Mouse (Mus musculus) ovary, postnatal 10 days (tissue): ENCODE measurements around the gene Hoxa7.

Experiments used
- DNase-seq: peaks from one replicate; pipeline ENCODE4 v3.0.0; 2022; ENCODE audit warnings: low spot score

Gene Hoxa7

DNA sequence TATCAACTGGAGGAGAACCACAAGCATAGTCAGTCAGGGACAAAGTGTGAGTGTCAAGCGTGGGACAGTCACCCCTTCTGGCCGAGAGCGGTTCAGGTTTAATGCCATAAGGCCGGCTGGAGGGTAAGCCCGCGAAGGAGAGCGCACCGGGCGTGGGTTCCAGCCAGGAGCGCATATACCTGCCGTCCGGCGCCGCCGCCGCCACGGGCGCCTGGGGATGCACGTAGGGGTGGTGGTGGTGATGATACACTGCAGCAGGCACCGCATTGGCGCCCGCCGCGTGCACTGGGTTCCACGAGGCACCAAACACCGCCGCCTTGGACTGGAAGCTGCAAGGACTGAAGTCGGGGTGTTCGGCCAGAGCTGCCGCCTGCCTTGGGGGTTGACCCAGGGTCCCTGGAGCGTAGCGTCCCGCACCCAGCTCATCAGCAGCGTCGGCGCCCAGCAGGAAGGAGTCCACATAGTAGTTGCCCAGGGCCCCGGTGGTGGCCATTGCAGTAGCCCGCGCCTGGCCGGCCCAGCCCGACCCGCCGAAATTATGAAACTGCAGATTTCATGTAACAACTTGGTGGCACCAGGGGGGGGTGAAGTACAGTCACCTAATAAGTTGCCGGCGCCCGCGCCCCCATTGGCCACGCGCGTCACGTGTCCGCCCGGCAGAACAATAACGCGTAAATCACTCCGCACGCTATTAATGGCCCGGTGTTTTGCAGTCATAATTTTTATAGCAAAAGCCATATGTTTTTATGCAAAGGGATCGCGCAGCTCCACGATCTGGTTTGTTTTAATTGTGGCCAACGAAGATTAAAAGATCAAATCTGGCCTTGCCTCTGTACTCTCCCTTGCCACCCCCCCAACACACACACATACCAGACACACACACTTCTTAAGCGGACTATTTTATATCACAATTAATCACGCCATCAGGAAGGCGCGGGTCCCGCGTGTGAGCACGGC, 4.2 kb upstream of the Hoxa7 start:
- DNase-seq, result no peak

DNA sequence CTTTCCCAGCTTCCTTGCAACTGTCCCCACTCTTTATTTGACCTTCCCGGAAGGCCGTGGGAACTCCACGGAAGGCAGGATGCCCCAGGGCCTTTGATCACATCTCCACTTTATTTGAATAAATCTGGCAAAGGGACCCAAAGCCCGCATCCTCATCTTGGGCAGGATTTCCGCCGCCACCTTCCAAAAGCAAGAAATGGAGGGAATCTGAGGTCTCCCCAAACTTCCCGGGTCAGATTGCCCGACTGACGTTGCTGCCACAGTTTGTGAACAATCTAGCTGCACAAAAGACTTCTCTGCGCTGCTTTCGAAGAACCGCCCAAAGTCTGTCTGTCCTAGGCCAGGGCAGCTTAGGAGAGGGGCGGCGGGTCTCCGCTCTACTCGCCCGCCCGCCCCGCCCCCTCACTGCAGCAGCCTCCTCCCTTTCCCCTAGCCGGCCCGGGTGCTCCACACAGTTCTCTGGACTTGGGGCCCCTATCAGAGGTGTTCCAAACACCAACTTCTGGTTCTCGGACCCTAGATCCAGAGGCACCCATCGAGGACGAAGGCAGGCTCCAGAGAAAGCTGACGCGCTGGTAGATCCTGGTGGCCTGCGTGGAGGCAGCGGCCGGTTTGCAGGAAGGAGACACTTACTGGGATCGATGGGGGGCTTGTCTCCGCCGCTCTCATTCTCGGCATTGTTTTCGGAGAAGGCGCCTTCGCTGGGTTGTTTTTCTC, 3.4 kb upstream of the Hoxa7 start:
- DNase-seq, result no peak

DNA sequence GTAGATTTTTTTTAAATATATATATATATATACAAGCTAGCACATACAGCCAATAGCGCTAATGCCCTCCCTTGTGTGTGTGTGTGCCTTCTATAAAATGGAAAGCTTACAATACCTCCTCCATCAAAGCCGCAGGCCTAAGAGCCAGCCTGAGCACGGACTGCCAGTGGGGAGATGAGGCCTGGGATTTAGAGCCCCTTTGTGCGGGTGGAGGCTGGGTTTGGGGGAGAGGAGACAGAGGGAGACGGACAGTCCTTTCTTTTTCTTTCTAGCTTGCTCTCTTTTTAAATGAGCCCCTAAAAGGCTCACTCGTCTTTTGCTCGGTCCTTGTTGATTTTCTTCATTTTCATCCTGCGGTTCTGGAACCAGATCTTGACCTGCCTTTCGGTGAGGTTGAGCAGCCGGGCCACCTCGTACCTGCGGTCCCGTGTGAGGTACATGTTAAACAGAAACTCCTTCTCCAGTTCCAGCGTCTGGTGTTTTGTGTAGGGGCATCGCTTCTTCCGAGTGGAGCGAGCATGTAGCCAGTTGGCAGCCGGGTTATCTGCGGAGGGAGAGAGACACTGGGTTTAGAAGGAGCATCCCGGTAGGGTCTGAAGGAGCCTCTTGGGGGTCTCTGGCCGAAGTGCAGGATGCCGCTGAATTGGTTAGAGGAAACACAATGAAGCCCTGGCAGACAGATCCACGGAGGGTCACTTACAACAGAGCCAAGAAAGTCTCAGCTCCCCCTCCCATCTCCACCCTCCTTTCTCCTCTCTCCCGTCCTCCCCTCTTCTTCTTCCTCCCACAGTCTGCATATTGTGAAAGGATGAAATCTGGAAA, 2.5 kb upstream of the Hoxa7 start:
- DNase-seq, result no peak

DNA sequence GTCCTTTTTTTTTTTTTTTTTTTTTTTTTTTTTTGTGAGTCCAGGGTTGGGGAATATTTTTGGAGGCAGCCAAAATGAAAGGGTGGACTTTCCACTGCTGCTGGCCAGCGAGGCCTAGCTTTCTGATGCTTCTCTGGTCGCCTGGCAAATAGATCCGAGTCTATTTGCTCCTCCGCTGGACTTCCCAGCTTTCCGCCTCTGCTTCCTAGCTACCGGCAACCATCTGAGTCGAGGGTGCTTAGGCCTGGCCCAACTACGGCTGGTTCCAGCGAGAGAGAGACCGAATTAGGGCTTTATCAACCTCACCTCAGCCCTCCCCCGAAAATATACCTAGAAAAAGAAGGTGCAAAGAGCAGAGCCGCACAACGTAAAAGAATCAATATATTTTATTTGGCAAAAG, 1.1 kb upstream of the Hoxa7 start:
- DNase-seq, result no peak

DNA sequence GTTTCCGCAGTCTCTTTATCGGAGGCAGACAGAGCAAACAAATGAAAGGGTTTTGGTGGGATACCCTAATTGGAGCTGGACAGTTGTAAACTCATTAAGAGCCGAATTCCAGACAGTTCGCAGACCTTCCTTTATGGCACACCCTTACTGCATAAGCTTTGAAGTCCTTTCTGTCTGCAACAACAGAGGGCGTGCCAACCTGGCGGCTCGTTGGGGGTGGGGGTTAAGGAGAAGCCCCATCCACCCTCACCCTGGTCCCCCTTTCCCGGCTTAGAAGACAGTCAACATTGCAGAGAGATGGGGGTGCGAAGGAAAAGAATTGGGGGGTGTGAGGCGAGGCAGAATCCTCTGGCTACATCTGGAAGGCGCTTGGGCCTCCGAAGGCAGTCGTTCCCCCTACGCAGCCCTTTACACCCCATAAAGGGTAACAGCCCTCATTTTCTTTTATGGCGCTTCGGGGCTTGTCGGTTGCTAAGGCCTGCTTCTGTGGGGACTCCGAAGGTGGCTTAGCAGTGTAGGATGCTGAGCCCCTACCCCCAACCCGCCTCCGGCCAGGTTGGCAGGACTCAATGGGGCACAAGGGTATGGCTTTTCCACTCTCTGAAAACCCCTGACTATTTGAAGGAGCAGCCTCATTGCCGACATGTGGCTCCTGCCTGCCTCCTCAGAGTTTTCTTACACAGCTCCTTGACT, 485 bp upstream of the Hoxa7 start:
- no peak for DNase-seq

DNA sequence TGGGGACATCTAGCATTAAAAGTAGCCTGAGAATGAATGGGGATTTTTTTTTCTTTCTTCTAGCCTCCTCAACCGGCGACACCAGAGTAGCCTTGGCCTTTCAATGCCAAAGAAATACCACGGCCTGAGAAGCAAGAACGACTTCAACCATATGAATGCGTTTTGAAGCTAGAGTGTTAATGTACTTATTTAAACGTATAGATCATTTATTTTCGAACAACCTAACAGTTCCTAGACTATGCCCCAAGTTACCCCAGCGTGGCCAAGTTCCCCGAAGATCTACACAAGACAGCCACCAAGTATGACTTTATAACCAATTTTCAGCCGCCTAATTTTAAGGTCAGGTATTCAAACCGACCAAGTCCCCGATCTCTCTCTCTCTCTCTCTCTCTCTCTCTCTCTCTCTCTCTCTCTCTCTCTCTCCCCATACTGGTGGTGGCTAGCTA, 766 bp downstream of the Hoxa7 start:
- DNase-seq, result no peak

DNA sequence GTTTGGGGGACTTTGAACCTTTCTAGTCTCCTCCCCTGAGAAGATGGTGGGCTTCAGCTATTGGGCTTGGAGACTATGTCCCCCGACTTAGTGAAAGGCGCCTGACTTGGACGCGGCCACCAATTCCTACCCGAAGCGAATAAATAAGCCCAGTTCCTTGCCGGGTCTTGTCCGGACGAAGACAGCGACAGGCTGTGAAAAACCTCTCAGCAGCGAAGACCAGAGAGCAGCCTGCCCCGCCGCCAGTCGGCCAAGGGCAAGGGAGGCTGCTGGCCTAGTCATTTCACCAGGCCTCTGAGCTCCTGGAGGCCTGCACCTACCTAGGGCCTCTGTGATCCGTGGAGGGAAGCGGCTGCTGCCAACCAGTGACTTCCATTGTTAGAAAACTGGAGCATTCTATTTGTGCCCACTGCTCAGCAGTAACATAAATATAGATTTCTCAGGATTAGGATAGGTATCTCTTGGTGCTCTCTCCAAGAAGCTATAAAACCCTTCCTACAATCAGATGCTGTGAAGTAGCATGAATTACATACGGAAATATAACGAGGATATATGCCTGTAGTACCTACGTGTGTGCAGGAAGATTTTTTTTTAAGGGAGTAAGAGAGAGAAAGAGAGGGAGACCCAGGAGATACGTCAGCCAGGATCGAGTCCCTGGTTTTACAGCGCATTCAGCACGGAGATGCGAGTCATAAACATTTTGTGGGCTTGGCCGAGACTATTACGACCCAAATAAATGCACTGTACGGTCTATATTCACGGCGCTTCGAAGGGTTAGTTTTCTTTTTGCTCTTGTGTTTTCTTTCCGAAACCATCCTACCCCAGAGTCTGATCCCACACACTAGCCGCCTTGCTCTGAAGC, 1.4 kb downstream of the Hoxa7 start:
- no peak for DNase-seq

DNA sequence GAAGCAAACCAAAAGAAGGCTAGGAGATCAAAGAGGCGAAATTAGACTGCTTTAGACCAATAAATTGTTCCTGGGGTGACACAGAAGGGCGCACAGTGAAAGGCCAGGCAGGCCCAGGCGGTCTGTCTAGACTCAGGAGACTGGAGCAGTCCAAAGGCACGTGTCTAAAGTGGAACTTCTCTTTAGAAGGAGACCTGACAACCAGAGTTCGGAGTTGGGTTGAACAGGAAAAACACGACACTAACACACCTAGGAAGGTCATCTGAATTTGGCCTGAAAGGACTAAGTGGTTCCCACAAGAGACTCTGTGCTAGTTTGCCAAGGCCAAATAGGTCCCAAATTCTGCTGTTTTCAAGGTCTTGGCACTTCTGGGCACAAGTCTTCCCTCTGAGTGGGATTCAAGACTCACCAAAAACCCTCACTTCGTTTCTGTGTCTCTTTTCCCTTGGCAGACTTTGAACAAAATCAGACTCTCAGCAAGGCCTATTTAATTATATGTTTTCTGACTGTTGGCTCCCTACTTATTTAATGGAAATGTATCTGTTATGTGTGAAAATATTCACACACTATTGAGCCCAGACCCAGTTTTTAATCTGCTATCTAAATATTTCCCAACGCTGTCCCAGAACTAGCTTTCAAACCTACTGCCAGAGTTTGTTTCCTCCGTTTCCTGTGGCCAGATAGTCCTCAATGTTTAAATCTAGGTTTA, 2.3 kb downstream of the Hoxa7 start:
- DNase-seq, result no peak

DNA sequence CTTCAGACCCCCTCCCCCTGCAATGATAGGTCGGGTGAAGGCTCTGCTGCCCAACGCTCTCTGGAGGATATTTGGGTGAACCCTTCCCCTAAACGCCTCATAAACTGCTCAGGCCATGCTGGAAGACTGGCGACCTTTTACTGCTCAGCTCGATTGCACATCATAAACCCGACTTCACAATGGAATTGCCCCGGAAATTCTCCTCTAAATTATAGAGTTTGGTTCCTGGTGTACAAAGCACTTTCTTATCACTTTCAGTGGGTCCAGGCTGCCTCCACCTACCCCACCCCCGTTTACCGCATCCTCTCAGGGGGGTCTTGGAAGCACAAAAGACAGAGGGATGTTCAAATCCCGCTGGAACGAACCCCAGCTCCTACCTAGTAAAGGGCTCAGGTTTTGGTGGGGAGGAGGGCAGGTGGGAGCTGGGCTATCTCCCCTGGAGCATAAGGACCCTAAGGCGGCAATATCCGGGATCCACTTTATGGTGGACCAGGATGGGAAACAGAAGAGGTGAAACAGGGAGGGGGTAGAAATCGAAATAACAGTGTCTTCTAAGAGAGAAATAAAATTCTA, 2.9 kb downstream of the Hoxa7 start:
- no peak for DNase-seq

DNA sequence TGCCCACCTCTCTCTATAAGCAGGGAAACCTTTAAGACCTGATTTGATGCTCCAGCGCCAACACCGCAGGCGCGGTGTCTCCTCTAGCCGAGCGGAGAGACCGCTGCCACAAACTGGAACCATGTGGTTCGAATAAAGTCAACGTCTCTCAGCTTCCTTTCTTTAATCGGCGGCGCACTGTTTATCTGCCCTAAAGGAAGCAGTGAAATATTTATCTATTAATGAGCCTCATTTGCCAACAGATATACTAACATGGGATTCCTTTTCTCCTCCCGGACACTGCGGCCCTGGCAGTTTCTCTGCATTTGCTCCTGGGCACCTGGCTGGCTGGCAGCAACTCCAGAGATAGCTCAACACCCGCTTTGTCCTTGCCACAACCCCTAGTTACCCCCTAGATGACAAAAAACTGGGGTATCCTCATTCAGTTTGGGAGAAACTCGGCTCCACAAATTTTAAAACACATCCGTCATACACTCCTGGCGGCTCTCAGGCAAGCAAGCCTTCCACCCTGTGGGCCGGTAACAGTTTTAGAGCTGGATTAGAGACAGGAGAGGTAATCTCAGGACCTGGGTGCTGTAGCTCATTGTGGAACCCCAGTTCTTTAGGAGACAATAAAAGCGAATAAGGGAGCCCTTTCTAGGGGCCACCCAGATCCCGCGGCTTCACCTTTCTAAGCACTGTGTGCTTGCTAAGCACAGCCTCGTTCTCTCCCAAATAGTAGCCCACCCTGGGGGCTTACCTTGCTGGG, 3.6 kb downstream of the Hoxa7 start:
- peak; percentile 1 for DNase-seq

DNA sequence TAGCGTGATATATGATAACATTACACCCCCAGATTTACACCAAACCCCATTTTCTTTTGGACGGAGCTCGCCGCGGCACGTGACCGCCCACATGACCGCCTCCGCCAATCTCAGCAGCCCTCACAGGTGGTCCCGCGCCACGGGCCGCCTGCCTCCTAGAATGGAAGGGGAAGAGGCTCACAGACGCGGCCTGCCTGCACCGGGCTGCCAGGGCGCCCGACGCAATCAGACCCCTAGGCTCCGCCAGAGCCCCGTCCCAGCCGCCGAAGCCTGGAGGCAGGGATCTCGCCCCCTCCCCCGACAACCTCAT, 4.2 kb downstream of the Hoxa7 start:
- peak; percentile 55 for DNase-seq

DNA sequence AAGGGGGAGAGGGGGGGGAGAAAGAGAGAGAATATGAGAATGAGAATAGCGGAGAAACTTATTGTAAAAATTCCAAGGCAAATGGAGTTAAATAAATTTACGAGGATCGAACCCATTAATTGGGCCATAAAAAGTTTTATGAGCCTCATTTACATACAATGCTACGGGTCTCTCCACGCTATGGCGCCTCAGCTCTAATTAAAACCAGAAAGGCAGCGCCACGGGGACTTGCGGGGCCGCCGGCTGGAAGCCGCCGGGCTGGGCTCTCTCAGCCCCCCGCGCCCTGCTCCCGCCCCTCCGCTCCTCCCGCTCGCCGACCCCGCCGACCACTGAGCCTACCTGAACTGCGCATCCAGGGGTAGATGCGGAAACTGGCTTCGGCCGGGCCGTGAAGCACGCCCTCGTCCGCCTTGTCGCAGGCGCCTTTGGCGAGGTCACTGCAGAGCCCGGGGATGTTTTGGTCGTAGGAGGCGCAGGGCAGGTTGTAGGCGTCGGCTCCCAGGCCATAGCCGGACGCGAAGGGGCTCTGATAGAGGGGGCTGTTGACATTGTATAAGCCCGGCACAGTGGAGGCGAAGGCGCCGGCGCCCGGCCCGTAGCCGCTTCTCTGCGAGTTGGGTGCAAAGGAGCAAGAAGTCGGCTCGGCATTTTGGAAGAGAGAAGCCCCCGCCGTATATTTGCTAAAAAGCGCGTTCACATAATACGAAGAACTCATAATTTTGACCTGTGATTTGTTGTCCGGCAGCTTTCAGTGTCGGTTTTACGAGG, 4.8 kb downstream of the Hoxa7 start:
- DNase-seq, result peak; percentile 14

DNA sequence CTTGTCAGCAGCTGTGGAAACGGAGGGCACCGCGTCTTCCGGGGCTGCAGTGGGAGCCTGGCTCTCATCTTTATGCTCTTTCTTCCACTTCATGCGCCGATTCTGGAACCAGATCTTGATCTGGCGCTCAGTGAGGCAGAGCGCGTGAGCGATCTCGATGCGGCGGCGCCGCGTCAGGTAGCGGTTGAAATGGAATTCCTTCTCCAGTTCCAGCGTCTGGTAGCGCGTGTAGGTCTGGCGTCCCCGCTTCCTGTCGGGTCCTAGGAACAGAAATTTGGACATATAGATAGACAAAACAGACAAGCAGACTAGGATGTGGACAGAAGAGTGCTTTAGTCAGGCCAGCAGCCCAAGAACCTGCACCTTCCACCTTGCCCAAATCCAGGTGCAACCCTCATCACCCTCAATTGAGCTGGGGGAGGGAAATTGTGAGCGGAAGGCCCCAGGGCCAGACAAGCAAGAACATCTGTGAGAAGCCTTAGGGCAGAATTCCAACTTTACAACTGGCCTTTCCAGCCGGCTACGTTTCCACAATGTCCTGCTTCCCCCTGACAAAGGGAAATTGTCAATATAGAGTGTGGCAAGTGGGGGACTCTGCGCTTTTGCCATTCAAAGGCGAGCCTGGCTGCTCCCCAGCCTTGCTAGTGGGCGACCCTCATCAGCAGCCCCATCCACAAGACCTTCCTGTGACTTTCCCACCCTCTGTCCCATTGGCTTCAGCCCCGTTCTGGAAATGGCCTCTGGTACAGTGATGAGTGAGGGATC, 5.7 kb downstream of the Hoxa7 start:
- DNase-seq, result no peak

DNA sequence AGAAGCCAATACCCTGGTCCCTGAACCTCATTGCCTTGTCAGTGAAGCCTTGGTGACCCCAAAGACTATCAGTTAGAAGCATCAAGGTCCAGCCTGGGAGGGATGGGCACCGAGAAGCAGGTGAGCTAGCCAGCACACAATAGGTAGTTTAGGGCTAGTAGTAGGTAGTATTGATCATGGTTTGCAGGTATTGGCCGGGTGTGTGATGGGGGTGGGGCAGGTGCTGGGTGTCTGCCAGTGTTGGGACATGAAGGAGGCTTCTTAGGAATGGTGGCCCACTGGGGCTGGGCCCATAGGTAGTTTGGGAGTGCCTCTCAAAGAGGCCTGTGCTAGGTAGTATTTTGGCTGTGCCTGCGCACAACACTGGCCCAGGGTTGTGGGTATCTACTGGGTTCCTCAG, 6.6 kb downstream of the Hoxa7 start:
- DNase-seq, result no peak

DNA sequence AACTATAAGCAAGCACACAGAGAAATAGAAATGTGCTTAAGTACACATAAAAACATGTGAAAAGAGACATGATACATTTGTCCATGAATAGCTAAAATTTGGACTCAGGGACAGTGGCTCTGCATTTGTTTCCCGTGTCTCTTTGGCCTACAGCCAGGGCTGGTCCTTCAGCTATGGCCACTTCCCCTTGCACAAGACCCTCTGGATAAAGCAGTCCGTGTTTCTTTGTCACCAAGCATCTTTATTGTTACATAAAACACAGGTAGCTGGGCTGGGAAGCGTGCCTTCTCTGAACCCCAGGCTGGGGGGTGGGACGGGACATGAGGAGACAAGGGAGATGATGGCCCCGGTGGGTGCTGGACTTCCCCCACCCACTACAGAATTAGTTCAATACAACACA, 7.4 kb downstream of the Hoxa7 start:
- no peak for DNase-seq

DNA sequence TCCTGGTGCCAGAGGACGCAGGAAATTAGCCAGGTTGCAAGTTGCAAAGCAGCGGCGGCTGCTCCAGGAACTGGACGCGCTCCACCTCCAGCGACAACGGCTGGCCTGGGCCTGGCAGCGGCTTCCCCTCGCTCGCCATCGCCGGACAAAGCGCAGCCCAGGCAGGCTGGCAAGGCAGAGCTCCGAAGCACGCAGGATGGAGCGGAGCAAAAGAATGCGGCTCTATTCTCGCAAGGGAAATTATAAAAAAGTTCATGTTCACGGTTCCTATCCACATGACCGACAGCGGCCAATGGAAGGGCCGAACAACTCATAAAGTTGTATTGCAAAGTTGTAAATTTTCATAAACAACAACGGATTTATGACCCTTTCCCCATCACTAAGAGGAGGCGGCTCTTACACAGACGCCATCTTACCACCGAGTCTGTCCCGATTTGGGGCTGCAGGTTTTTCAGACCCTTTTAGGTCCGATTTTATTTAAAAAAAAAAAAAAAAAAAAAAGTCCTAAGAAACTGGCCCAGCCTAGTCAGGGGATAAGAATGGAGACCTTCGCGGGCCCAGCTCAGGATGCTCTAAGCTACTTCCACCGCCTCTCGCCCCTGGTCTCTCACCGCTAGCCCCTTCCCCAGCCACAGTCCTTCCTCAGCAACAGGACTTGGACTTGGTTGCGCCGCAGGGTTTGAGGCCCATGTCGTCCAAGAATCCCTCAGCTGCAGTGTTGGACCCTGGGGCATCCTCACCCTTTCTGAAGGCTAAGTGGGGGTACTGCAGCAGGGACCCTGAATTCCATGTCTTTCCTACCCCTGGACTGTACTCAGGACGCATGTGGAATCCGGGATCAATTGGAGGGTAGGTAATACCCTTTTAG, 8.3 kb downstream of the Hoxa7 start, which contains the start of the genes Hoxa3 and Gm28308:
Gene Hoxa3 (minus strand): TSS at position 218 of the 868 bp plus-strand sequence.
Gene Gm28308 (minus strand): TSS at position 221 of the 868 bp plus-strand sequence.
- DNase-seq, result peak; percentile 2
